Mouse (Mus musculus) lung, embryonic 15.5 days (tissue): ENCODE results near the gene Btbd11. TPM values are rescaled to one million over a fixed set of nuclear protein-coding genes. Genes with fewer than 3 reads are reported as not detected.
"Not testable (repeated sequence)": the region's sequence is repeated elsewhere in the genome, so short reads cannot be mapped to it uniquely, and the experiment has no call there.

Experiments used
- ATAC-seq: fragments of 200-750 bp; cut with Nextera tagmentation; 2 replicates; pipeline ENCODE4 v1.8.0; 2017; ENCODE audit warnings: moderate number of reproducible peaks, borderline replicate concordance; ENCODE audit not compliant: low FRiP score, low TSS enrichment; ENCODE audit errors: extremely low read depth
- H3K27ac ChIP-seq: fragments of 300-500 bp; sonication (generic); 2 replicates; pipeline ENCODE4 v1.5.1; 2015; ENCODE audit warnings: moderate library complexity, mild to moderate bottlenecking, inconsistent platforms
- H3K27me3 ChIP-seq: fragments of 300-500 bp; sonication (generic); 2 replicates; pipeline ENCODE4 v1.6.1; 2015; ENCODE audit warnings: inconsistent platforms
- H3K36me3 ChIP-seq: fragments of 300-500 bp; sonication (generic); 2 replicates; pipeline ENCODE4 v1.6.1; 2015; ENCODE audit warnings: inconsistent platforms
- H3K4me1 ChIP-seq: fragments of 300-500 bp; sonication (generic); 2 replicates; pipeline ENCODE4 v1.6.1; 2015; ENCODE audit warnings: inconsistent platforms
- H3K4me2 ChIP-seq: fragments of 300-500 bp; sonication (generic); 2 replicates; pipeline ENCODE4 v1.6.1; 2015; ENCODE audit warnings: inconsistent platforms, mild to moderate bottlenecking, moderate library complexity
- H3K4me3 ChIP-seq: fragments of 300-500 bp; sonication (generic); 2 replicates; pipeline ENCODE4 v1.5.1; 2015; ENCODE audit warnings: mild to moderate bottlenecking, inconsistent platforms
- H3K9ac ChIP-seq: fragments of 300-500 bp; sonication (generic); 2 replicates; pipeline ENCODE4 v1.6.1; 2015; ENCODE audit warnings: inconsistent platforms
- H3K9me3 ChIP-seq: fragments of 300-500 bp; sonication (generic); 2 replicates; pipeline ENCODE4 v1.6.1; 2016; ENCODE audit warnings: inconsistent platforms
- WGBS: fragments of 180-500 bp; shearing (Covaris S2); methylation state at CpG from one replicate; pipeline ENCODE4 v1.1.7; 2015; 5-methylcytosine and 5-hydroxymethylcytosine counted together
- polyA plus RNA-seq: library from polyadenylated mRNA; unstranded; fragments of >200 nt; fragmentation: Nextera tagmentation; extraction: Ambion mirVana; gene quantifications from 2 replicates; pipeline ENCODE4 v1.2.1, GENCODE M21; 2015

Gene Btbd11
- polyA plus RNA-seq, 1 experiment from 2014 or later, result 2.0 TPM

DNA sequence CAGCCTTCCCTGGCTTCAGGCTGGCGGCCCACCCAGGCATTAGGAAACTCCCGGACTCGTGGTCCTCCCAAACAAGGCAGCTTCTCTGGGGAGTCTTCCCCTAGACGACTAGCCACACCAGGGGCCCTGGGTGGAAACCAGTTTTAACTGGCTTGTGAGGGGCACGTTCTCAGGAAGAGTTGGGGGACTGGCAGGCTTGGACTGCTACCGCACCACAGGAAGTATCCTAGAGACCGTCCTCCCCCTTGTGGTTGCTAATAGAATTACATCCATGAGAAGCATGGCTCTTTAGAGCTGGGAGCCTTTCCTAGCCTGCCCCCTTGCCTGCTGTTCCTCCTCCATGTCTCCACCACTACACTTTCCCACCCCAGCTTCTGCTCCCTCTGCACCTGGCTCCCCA lies 265.1 kb downstream of the Btbd11 start:
- Histone ChIP-seq H3K9ac (no peak overlapping the region), H3K4me2 (no peak overlapping the region), H3K4me3 (no peak overlapping the region), H3K27ac (no peak overlapping the region), H3K9me3 (no peaks in the 10 kb centered on the region), H3K4me1 (peaks cover 10% of the 10 kb centered on the region; the same call in 1 of the 2 replicates), H3K36me3 (no peaks in the 10 kb centered on the region), H3K27me3 (no peaks in the 10 kb centered on the region; the same call in 1 of the 2 replicates)
- 30% methylated on average over 7 of the region's 7 CpGs for WGBS
- no peak for ATAC-seq

DNA sequence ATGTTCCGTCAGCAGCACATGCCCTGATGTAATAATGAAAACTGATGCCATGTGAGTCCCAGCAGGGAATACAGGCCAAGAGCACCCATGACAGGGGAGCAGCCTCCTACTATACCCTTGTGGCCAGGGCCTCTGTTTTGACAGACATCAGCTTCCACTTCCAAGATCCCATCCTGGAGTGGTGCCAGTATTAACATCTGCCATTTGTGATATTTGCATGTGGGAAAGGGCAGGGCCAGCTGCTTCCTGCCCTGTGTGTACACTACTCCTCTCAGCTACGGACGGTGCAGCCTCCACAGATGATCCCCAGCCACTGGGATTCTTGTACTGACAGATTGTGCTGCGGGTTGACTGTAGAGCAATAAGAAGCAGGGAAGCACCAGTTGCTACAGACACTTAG lies 269.3 kb downstream of the Btbd11 start:
- H3K27ac ChIP-seq, result no peak overlapping the region

GRCm38 (mm10) chr10:85657886-85658285 lies 271.3 kb downstream of the Btbd11 start:
- no peak overlapping the region for H3K4me3 ChIP-seq
- no peak overlapping the region for H3K4me2 ChIP-seq
- peaks cover 10% of the 10 kb centered on the region; the same call in 1 of the 2 replicates for H3K4me1 ChIP-seq
- WGBS, result 90% methylated on average over 10 of the region's 10 CpGs
- no peak overlapping the region for H3K27ac ChIP-seq
- H3K9ac ChIP-seq, result no peak overlapping the region
- H3K9me3 ChIP-seq, result no peaks in the 10 kb centered on the region
- no peaks in the 10 kb centered on the region for H3K36me3 ChIP-seq
- no peaks in the 10 kb centered on the region for H3K27me3 ChIP-seq
- no peak for ATAC-seq

More for the DNA sequence above, 269.3 kb downstream of the Btbd11 start:
- Histone ChIP-seq H3K4me2 (no peak overlapping the region), H3K27me3 (no peaks in the 10 kb centered on the region; the same call in 1 of the 2 replicates), H3K9ac (no peak overlapping the region), H3K36me3 (no peaks in the 10 kb centered on the region), H3K9me3 (no peaks in the 10 kb centered on the region), H3K4me1 (peaks cover 10% of the 10 kb centered on the region; the same call in 1 of the 2 replicates), H3K4me3 (no peak overlapping the region)
- WGBS, result 16% methylated on average over 4 of the region's 4 CpGs
- ATAC-seq, result peak; percentile 82

DNA sequence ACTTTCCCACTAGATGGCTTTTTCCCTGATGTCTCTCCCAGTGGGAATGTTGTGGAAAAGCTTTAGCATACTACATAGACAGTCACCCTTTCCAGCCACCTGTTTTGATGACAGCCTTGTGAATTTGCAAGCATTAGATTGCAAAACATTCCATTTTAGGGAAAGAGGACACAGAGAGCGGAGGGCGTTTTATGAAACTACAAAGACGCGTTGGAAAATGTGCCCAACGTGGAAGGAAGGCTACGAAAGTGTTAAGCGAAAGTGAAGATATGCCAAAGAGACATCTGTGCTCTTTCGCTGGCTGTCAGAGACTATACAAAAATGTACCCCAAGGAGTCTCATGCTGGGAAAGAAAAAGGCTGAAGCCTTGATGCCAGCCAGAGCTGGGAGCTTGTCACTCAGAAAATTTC lies 286.9 kb downstream of the Btbd11 start:
- no peaks in the 10 kb centered on the region for H3K9me3 ChIP-seq
- no peak overlapping the region for H3K27ac ChIP-seq
- ATAC-seq, result no peak
- H3K27me3 ChIP-seq, result no peaks in the 10 kb centered on the region
- H3K4me1 ChIP-seq, result no peaks in the 10 kb centered on the region
- no peak overlapping the region for H3K4me3 ChIP-seq
- no peak overlapping the region for H3K9ac ChIP-seq
- 74% methylated on average over 8 of the region's 8 CpGs for WGBS
- no peak overlapping the region for H3K4me2 ChIP-seq
- H3K36me3 ChIP-seq, result no peaks in the 10 kb centered on the region

DNA sequence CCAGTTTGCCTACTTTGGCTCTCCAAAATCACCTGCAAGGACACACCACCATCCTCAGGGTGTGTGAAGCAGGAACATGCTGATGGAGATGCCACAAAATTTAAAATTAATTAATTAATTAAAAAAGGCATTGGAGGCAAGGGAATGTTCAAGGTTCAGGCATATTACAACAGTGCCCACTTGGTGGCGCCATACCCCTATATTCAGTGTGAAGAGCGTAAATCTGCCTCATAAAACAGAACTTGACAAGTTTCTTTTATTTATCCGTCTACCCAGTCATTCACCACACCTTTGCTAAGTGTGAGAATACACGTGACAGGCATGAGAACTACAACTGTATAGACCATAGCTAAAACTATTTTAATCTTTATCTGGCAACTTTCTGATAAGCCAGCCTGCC lies 292.0 kb downstream of the Btbd11 start:
- H3K9ac ChIP-seq, result no peak overlapping the region
- no peaks in the 10 kb centered on the region for H3K27me3 ChIP-seq
- H3K9me3 ChIP-seq, result no peaks in the 10 kb centered on the region
- no peak overlapping the region for H3K27ac ChIP-seq
- H3K4me1 ChIP-seq, result no peaks in the 10 kb centered on the region
- H3K4me2 ChIP-seq, result no peak overlapping the region
- 11% methylated on average over 4 of the region's 4 CpGs for WGBS
- no peak for ATAC-seq
- no peaks in the 10 kb centered on the region for H3K36me3 ChIP-seq
- no peak overlapping the region for H3K4me3 ChIP-seq

- 88% methylated on average over 9 of the region's 9 CpGs for WGBS
- ATAC-seq, result no peak
- no peak overlapping the region for H3K27ac ChIP-seq
- H3K4me2 ChIP-seq, result no peak overlapping the region
- no peak overlapping the region for H3K9ac ChIP-seq
- H3K36me3 ChIP-seq, result no peaks in the 10 kb centered on the region
- no peaks in the 10 kb centered on the region for H3K4me1 ChIP-seq
- H3K4me3 ChIP-seq, result no peak overlapping the region
- no peaks in the 10 kb centered on the region for H3K27me3 ChIP-seq
- H3K9me3 ChIP-seq, result no peaks in the 10 kb centered on the region
These were observed 295.8 kb downstream of the Btbd11 start for GRCm38 (mm10) chr10:85682446-85682845.

GRCm38 (mm10) chr10:85694429-85694828 lies 307.8 kb downstream of the Btbd11 start:
- H3K9ac ChIP-seq, H3K4me1 ChIP-seq, H3K4me3 ChIP-seq, H3K9me3 ChIP-seq, ATAC-seq, H3K27ac ChIP-seq, H3K27me3 ChIP-seq, H3K36me3 ChIP-seq, H3K4me2 ChIP-seq: not testable (repeated sequence)
- WGBS, result 29% methylated on average over 2 of the region's 2 CpGs

GRCm38 (mm10) chr10:85699721-85700120 lies 313.1 kb downstream of the Btbd11 start:
- H3K4me2 ChIP-seq, result no peak overlapping the region
- no peak overlapping the region for H3K27ac ChIP-seq
- no peaks in the 10 kb centered on the region for H3K4me1 ChIP-seq
- no peak overlapping the region for H3K9ac ChIP-seq
- H3K27me3 ChIP-seq, result no peaks in the 10 kb centered on the region
- no peaks in the 10 kb centered on the region for H3K9me3 ChIP-seq
- H3K4me3 ChIP-seq, result no peak overlapping the region
- no peaks in the 10 kb centered on the region for H3K36me3 ChIP-seq
- no peak for ATAC-seq

GRCm38 (mm10) chr10:85709790-85710189 lies 323.2 kb downstream of the Btbd11 start:
- H3K9me3 ChIP-seq, H3K4me2 ChIP-seq, H3K4me1 ChIP-seq, ATAC-seq, H3K36me3 ChIP-seq, H3K9ac ChIP-seq, H3K27ac ChIP-seq, H3K4me3 ChIP-seq, H3K27me3 ChIP-seq: not testable (repeated sequence)
- 87% methylated on average over 4 of the region's 4 CpGs for WGBS

Other genes starting within 250 kb of the Btbd11 start
- gene Cry1, start 201.8 kb upstream of the Btbd11 start, polyA plus RNA-seq, result 31.3 and 32.8 TPM in 2 replicates